Mouse (Mus musculus) neutrophil, adult 5-6 weeks (primary cell): ENCODE results near the gene Vps13c. TPM values are rescaled to one million over a fixed set of nuclear protein-coding genes. Genes with fewer than 3 reads are reported as not detected.

ENCODE experiments used
- ATAC-seq: fragments of 151-379, 151-347 bp; 2 replicates; pipeline ENCODE4 v1.8.0; 2017; ENCODE audit warnings: mild to moderate bottlenecking, moderate TSS enrichment; ENCODE audit not compliant: insufficient number of reproducible peaks, poor library complexity, low FRiP score, severe bottlenecking; ENCODE audit errors: extremely low read depth
- total RNA-seq: library from RNA; stranded (forward); fragments of 200-1000 nt; gene quantifications from 2 replicates; pipeline ENCODE4 v1.2.3, GENCODE M21; 2017

Gene Vps13c
- total RNA-seq, 1 experiment from 2014 or later: 42.7 TPM

DNA sequence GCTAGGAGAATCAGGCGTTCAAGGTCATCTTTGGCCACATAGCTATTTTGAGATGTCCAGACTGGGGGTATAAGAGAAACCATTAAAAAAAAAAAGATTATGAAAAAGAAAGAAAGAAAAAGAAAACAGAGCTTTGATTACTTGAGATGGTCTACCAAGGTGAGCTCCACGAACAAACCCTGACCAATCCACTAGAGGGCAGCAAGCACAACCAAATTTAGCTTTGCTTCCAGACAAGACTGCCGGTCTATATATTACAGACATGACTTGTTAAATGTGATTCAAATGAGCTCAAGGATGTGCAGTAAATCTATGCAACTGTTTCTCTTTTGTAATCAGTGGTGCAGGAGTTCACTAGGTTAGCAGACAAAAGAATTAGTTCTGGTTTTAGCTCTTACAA, 12.0 kb upstream of the Vps13c start:
- peak; percentile 53; the same call in 1 of the 2 replicates for ATAC-seq

- ATAC-seq: no peak
Measured at GRCm38 (mm10) chr9:67830411-67831358, 9.5 kb upstream of the Vps13c start.

DNA sequence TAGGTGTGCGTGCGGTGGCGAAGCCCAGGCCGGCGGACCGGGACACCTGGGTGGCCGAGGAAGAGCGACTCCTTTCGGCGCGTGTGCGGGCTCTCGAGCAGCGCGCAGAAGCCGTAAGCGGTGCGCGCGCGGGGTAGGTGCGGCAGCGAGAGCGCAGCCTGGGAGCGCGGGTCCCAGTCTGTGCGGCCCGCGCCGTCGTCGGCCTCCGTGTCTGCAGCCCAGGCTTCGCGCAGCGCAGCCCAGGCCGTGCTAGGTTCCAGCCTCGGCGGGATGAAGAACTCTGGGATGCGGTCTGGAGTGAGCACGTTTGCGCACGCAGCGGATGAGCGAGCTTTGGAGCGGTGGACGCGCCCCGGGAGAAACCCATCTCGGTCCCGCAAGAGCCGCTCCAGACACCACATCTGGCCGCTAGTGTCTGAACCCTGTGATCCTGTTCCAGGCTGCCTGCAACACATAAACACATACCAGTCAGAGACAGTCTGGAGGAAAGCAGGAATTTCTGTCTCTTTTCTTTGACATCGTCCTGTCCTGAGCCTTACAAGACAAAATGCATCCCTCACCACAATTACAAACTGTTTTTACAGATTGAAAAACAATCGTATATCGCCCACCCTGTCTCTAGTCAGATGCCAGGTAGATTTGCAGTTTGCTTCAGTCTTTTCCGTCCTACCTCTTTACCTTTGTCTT, 8.7 kb upstream of the Vps13c start:
- ATAC-seq: no peak

GRCm38 (mm10) chr9:67832046-67832605, 8.1 kb upstream of the Vps13c start, which contains the start of gene C2cd4a:
Gene C2cd4a (minus strand): TSS chr9:67832330.
- no peak for ATAC-seq

- ATAC-seq: no peak
Measured at GRCm38 (mm10) chr9:67834535-67834934, 5.7 kb upstream of the Vps13c start.

- ATAC-seq: no peak
Measured at GRCm38 (mm10) chr9:67837311-67837710, 2.9 kb upstream of the Vps13c start.

DNA sequence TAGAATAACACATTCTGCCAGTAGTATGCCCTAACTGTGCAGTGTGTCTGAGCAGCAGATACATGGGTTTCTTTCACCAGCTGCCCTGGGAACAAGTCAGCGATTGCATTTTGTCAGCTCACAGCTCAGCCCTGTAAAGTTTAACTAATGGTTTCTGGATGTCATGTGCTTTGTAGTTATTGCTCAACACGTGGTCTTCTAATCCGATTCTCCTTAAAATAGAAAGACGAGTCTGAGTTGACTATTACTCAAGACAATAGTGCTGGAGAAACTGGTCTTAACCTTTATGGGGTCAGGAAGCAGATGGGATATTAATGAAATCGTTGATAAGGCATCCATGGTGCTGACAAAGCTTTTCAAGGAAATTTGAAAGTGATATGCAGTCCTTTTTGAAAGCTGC, 2.6 kb downstream of the Vps13c start:
- no peak for ATAC-seq

DNA sequence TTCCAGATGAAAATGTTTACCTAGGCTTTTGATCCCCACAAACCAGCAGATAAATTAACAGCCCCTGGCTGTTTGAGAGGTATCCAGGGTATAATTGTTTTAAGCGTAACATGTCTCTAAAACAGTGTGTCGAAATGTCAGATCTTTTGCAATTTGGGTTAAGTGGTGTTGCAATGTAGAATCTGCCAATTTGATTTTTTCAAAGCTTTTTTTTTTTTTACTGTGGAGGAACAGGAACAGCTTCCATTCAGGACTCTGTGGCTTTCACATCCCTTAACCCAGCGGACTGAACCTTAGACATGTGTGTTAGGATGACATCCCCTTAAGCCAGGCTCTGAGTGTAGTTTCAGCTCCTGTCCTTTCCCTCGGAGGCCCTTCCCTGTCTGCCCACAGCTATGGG, 4.8 kb downstream of the Vps13c start:
- no peak for ATAC-seq

GRCm38 (mm10) chr9:67845648-67846047, 5.5 kb downstream of the Vps13c start:
- peak; percentile 36; the same call in 1 of the 2 replicates for ATAC-seq

DNA sequence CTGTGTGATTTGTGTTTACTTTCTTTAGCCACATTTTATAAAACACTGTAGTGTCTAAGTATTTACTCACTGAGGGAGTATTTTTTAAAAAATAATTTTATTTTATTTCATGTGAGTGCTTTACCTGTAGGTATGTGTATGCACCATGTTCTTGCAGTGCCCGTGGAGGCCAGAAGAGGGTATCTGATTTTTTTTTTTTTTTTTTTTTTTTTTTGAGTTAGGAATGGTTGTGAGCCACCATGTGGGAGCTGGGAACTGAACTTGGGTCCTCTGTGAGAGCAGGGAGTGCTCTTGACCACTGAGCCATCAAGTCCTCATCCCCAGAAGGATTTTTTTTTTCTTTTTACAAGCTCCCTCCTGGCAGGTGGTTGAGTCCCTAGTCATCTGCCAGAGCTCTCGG, 5.9 kb downstream of the Vps13c start:
- ATAC-seq: no peak

- no peak for ATAC-seq
Measured at GRCm38 (mm10) chr9:67847606-67848005, 7.4 kb downstream of the Vps13c start.

DNA sequence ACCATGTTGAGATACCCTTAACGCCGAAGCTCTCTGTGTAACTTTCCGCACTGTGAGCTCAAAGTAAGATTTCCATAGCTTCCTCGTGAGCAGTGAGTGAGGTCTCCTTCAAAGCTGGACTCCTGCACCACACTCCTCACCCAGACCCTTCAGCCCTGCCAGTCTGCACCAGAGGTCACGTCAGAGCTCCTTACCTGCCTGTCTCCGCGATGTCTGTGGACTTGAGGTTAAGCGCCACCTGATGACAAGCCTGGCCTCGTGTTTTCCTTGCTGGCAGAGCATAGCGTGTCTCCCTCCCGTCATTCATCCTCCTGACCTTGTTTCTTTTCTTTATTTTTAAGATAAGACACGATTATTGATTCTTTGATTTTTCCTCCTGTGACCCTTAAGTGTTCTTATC, 9.2 kb downstream of the Vps13c start:
- ATAC-seq: no peak

GRCm38 (mm10) chr9:67849846-67850245, 9.7 kb downstream of the Vps13c start:
- no peak for ATAC-seq

DNA sequence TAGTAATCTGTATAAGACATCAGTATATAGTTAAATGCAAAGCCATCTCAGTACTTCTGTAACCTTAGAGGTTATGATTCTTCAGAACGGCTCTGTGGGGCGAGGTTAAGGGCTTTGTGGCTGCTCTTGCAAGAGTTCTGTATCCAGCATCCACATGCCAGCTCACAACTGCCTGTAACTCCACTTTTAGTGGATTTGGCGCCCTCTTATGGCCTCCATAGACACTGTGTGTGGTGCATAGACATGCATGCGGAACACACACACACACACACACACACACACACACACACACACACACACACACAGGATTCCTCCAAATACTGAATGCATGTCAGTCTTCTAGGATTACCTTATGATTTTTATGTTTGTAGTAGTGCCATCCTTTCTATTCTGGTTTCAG, 11.0 kb downstream of the Vps13c start:
- peak; percentile 36; the same call in 1 of the 2 replicates for ATAC-seq

DNA sequence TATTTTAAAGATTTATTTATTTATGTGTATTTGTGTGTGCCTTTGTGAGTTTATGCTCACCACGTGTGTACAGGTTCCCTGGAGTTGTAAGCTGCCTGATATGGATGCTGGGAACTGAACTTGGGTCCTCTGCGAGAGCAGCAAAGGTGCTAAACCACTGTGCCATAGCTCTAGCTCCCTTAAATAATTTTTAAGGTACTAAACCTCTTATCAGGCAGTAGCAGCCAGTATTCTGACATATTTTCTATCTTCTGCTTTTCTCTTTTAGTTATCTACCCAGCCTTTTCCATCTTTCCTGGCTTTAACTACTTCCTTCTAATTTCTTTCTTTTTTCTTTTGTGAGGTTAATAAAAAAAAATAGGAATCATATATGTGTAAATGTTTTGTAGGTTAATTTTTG, 20.1 kb downstream of the Vps13c start:
- no peak for ATAC-seq

- no peak for ATAC-seq
Measured at GRCm38 (mm10) chr9:67863332-67863731, 23.1 kb downstream of the Vps13c start.

GRCm38 (mm10) chr9:67864011-67864410, 23.8 kb downstream of the Vps13c start:
- no peak for ATAC-seq

- no peak for ATAC-seq
Measured at GRCm38 (mm10) chr9:67865411-67865810, 25.2 kb downstream of the Vps13c start.

- ATAC-seq: no peak
Measured at GRCm38 (mm10) chr9:67867411-67867810, 27.2 kb downstream of the Vps13c start.
